27 mouse cellular contexts compared by ENCODE assay signal in genomic region chr16:94845996-94846395, GRCm38 (mm10).
DNase-seq lines count a peak whose midpoint lies in the region; ATAC-seq lines count a peak whose summit lies in the region.
"Had no signal": no experiment of that assay in that cellular context is flagged by ENCODE, and none has a peak within 500 bp of the region (broad histone marks: within the 10 kb centered on the region; RNA-seq: fewer than 3 reads in every experiment).

No protein-coding gene starts in this region.

- no peak overlapping the region for H3K4me2 ChIP-seq in midbrain, embryonic 11.5 days
- H3K4me2 ChIP-seq in kidney, embryonic 14.5 days (replicated peaks; ENCODE audit: low read depth, low read length): no peak overlapping the region
- H3K4me2 ChIP-seq: heart, embryonic 13.5 days; hindbrain, embryonic 12.5 days; hindbrain, embryonic 15.5 days had no signal

- WGBS in midbrain, embryonic 11.5 days: 92% methylated on average over 5 of the region's 5 CpGs
- 92% methylated on average over 5 of the region's 5 CpGs for WGBS in midbrain, embryonic 10.5 days
- 88% methylated on average over 5 of the region's 5 CpGs for WGBS in kidney, embryonic 14.5 days

- peak; percentile 17 for DNase-seq in midbrain, embryonic 11.5 days (ENCODE audit: low spot score, missing footprints)
- no peak for DNase-seq in midbrain, embryonic 10.5 days (ENCODE audit: low spot score)
- no peak for DNase-seq in heart, adult 11 months
- DNase-seq: adrenal gland, adult 8-10 months; adrenal gland, postnatal 25 days; cerebellum, adult 11-12 months; cerebellum, adult 8-10 months; cerebellum, postnatal 10 days; cerebellum, postnatal 36 days; forebrain, postnatal 0 days; gastrocnemius, adult 2 months; gastrocnemius, postnatal 14 days; heart, adult 2 months; heart, postnatal 14 days; heart, postnatal 4 days had no signal

- H3K9me3 ChIP-seq in midbrain, embryonic 11.5 days (ENCODE audit: control insufficient read depth, low read length): no peaks in the 10 kb centered on the region
- H3K9me3 ChIP-seq in midbrain, embryonic 10.5 days (replicated peaks): no peaks in the 10 kb centered on the region
- H3K9me3 ChIP-seq in kidney, embryonic 14.5 days (ENCODE audit: control insufficient read depth, low read length): no peaks in the 10 kb centered on the region
- H3K9me3 ChIP-seq: forebrain, embryonic 10.5 days; heart, embryonic 10.5 days; heart, embryonic 13.5 days; hindbrain, embryonic 12.5 days; hindbrain, embryonic 15.5 days had no signal

- no peak for ATAC-seq in midbrain, embryonic 11.5 days (ENCODE audit: low FRiP score)
- peak; percentile 42; the same call in 1 of the 2 replicates for ATAC-seq in common myeloid progenitor, adult 5-6 weeks (replicated peaks; ENCODE audit: low read depth, poor library complexity, severe bottlenecking)
- ATAC-seq in megakaryocyte, adult 5-6 weeks (ENCODE audit: poor library complexity, severe bottlenecking): peak; percentile 56; the same call in 1 of the 2 replicates
- ATAC-seq in kidney, embryonic 14.5 days (ENCODE audit: low FRiP score, low TSS enrichment): no peak
- ATAC-seq in cerebellum, adult (ENCODE audit: insufficient number of reproducible peaks, low FRiP score, low TSS enrichment): no peak
- ATAC-seq: activated CD4-positive, CD25-positive, alpha-beta regulatory T cell, adult 4 months; CD4-positive, CD25-positive, alpha-beta regulatory T cell, adult 4 months; forebrain, embryonic 14.5 days; forebrain, postnatal 0 days had no signal

- no peaks in the 10 kb centered on the region for H3K4me1 ChIP-seq in midbrain, embryonic 11.5 days (ENCODE audit: control insufficient read depth, insufficient read depth, low read length)
- peaks cover 14% of the 10 kb centered on the region for H3K4me1 ChIP-seq in midbrain, embryonic 10.5 days
- no peaks in the 10 kb centered on the region for H3K4me1 ChIP-seq in kidney, embryonic 14.5 days (ENCODE audit: control insufficient read depth, insufficient read depth, low read length)

- H3K36me3 ChIP-seq in midbrain, embryonic 11.5 days (ENCODE audit: control insufficient read depth, insufficient read depth, low read length): no peaks in the 10 kb centered on the region
- no peaks in the 10 kb centered on the region for H3K36me3 ChIP-seq in midbrain, embryonic 10.5 days
- no peaks in the 10 kb centered on the region for H3K36me3 ChIP-seq in kidney, embryonic 14.5 days (ENCODE audit: control insufficient read depth, insufficient read depth, low read length)
- H3K36me3 ChIP-seq: forebrain, embryonic 10.5 days; heart, embryonic 10.5 days; heart, embryonic 13.5 days; hindbrain, embryonic 12.5 days; hindbrain, embryonic 15.5 days had no signal

- H3K4me3 ChIP-seq in midbrain, embryonic 11.5 days (ENCODE audit: low read depth, low read length): no peak overlapping the region
- H3K4me3 ChIP-seq in midbrain, embryonic 10.5 days: no peak overlapping the region
- no peak overlapping the region for H3K4me3 ChIP-seq in kidney, embryonic 14.5 days (ENCODE audit: low read length)
- H3K4me3 ChIP-seq: forebrain, embryonic 10.5 days; gastrocnemius, adult 2 months; heart, adult 2 months; heart, embryonic 10.5 days; heart, embryonic 13.5 days; hindbrain, embryonic 12.5 days; hindbrain, embryonic 15.5 days had no signal

- H3K27me3 ChIP-seq in midbrain, embryonic 11.5 days (ENCODE audit: control insufficient read depth, insufficient read depth, low read length): no peaks in the 10 kb centered on the region
- H3K27me3 ChIP-seq in midbrain, embryonic 10.5 days (ENCODE audit: low read depth, poor library complexity, severe bottlenecking): no peaks in the 10 kb centered on the region
- H3K27me3 ChIP-seq in kidney, embryonic 14.5 days (ENCODE audit: control insufficient read depth, insufficient read depth, low read length): no peaks in the 10 kb centered on the region
- H3K27me3 ChIP-seq: heart, embryonic 13.5 days; hindbrain, embryonic 12.5 days; hindbrain, embryonic 15.5 days had no signal

- no peak overlapping the region for H3K27ac ChIP-seq in midbrain, embryonic 11.5 days (ENCODE audit: low read depth, low read length)
- H3K27ac ChIP-seq in midbrain, embryonic 10.5 days (replicated peaks): no peak overlapping the region
- H3K27ac ChIP-seq in kidney, embryonic 14.5 days (ENCODE audit: low read depth, low read length): no peak overlapping the region
- H3K27ac ChIP-seq: forebrain, embryonic 10.5 days; gastrocnemius, adult 2 months; heart, adult 2 months; heart, embryonic 10.5 days; heart, embryonic 13.5 days; hindbrain, embryonic 12.5 days; hindbrain, embryonic 15.5 days had no signal

- no peak overlapping the region for H3K9ac ChIP-seq in midbrain, embryonic 11.5 days (ENCODE audit: low read length)
- no peak overlapping the region for H3K9ac ChIP-seq in kidney, embryonic 14.5 days (ENCODE audit: low read depth, low read length)
- H3K9ac ChIP-seq: forebrain, postnatal 0 days; heart, embryonic 13.5 days; hindbrain, embryonic 12.5 days; hindbrain, embryonic 15.5 days had no signal

Comparison
In these comparisons a context has a peak if more than half of its experiments do, and no peak if none do; other contexts are left out.
1. ATAC-seq: peak in common myeloid progenitor, adult 5-6 weeks (single experiment) and megakaryocyte, adult 5-6 weeks (single experiment); none in midbrain, embryonic 11.5 days (single experiment), kidney, embryonic 14.5 days (single experiment) and cerebellum, adult (single experiment).